Mouse (Mus musculus) bone marrow macrophage, adult 2 months (primary cell): ENCODE measurements around the gene Nps. TPM values are rescaled to one million over a fixed set of nuclear protein-coding genes. Genes with fewer than 3 reads are reported as not detected.

Experiments used
- H3K27ac ChIP-seq: 2 replicates; pipeline ENCODE4 v1.5.1; 2012; ENCODE audit warnings: low read depth, low read length; ENCODE audit not compliant: insufficient read depth
- H3K4me1 ChIP-seq: 2 replicates; pipeline ENCODE4 v1.6.1; 2012; ENCODE audit warnings: low read length; ENCODE audit not compliant: control insufficient read depth, insufficient read depth
- H3K4me3 ChIP-seq: 2 replicates; pipeline ENCODE4 v1.5.1; 2012; ENCODE audit warnings: mild to moderate bottlenecking, low read length, moderate library complexity; ENCODE audit not compliant: insufficient read depth
- CTCF ChIP-seq: IDR thresholded peaks from 2 replicates; pipeline ENCODE4 v1.5.1; 2012; ENCODE audit warnings: low read depth, mild to moderate bottlenecking, low read length, moderate library complexity
- POLR2A ChIP-seq: IDR thresholded peaks from 2 replicates; pipeline ENCODE4 v1.6.1; 2012; ENCODE audit warnings: mild to moderate bottlenecking, low read depth, low read length, borderline replicate concordance
- polyA plus RNA-seq: library from polyadenylated mRNA; stranded (reverse); fragments of >200 nt; gene quantifications from 2 replicates; pipeline ENCODE4 v1.2.4, GENCODE M21; 2012; ENCODE audit not compliant: missing spikeins, insufficient read depth, insufficient read length

Gene Nps
- polyA plus RNA-seq, 1 experiment, result not detected

GRCm38 (mm10) chr7:135304496-135304895, 46.0 kb downstream of the Nps start:
- TF ChIP-seq CTCF, result no peak
- TF ChIP-seq POLR2A, result no peak
- H3K27ac ChIP-seq, result no peak overlapping the region
- H3K4me1 ChIP-seq, result no peaks in the 10 kb centered on the region
- no peak overlapping the region for H3K4me3 ChIP-seq

Other genes with a start within 250 kb of the Nps start
- not detected in 2 replicates for gene Foxi2, start 151.6 kb downstream of the Nps start, polyA plus RNA-seq